Comparison of ENCODE assay signal across 7 mouse cellular contexts in the genomic region with DNA sequence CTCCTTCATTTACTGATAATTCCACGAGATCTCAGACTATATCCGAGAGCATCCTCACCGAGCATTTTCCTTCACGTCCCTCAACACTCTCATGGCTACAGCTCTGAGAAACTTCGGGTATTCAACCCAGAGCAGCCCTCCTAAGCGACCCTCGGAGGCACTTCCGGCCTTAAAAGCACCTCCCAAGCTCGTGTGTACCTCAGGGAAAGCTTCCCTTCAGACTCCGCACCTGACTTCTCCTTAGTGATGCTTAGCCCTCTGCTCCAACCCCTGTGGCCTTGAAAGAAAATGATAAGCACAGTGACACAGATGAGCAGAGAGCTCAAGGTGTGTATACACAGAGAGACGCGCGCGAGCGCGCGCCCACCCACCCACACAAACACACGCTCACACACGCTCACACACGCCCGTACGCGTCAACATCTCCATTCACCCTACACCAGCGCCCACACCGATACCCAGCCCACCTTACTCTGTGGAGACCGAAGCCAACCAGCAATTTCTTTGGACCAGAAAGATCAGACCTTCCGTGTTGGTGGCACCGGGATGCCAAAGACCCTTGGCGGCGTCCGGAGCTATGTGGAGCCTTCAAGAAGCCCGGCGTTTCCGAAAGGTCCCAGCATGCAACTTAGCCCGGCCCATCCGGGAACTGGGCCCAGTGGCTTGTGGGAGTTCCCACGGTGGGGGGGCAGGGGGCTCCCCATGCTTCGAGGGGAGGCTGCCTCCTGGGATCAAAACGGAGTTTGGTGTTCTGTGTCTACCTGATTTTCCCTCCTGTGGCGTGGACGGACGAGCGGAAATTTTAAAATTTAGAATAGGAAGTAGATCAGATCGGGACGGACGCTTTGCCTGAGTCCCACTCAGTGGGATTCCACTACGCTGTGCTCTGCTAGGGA. TPM values are rescaled to one million over a fixed set of nuclear protein-coding genes. Genes with fewer than 3 reads are reported as not detected.
A peak's percentile ranks its signal among the peaks of the same experiment; 100 is the strongest.
DNase-seq lines count a peak whose midpoint lies in the region; ATAC-seq lines count a peak whose summit lies in the region.

A gene (minus strand): TSS at position 567 of the 896 bp plus-strand sequence.

- H3K4me1 ChIP-seq in intestine, embryonic 14.5 days (replicated peaks; ENCODE audit: control insufficient read depth, insufficient read depth, low read length): peaks cover 5% of the 10 kb centered on the region

- WGBS in intestine, embryonic 14.5 days: under 1% methylated on average over 47 of the region's 47 CpGs

- H3K27me3 ChIP-seq in intestine, embryonic 14.5 days (replicated peaks; ENCODE audit: control insufficient read depth, insufficient read depth, low read length): no peaks in the 10 kb centered on the region

- intact Hi-C loops in left cerebral cortex, postnatal 14 days (cut with DNase I): no loop called here

- H3K36me3 ChIP-seq in intestine, embryonic 14.5 days (ENCODE audit: control insufficient read depth, insufficient read depth, low read length): peaks cover 10% of the 10 kb centered on the region

- DNase-seq in adrenal gland, adult (ENCODE audit: inconsistent age in 2 of 2, low spot score in 1 of 2): peak; percentile 81 to 95
- DNase-seq in embryo, embryonic 10.5 days (ENCODE audit: low spot score): peak; percentile 92
- DNase-seq in gastrocnemius, postnatal 25 days: peak; percentile 63
- peak; percentile 92 for DNase-seq in intestine, embryonic 14.5 days (ENCODE audit: low spot score)
- peak; percentile 63 to 80 for DNase-seq in left cerebral cortex, postnatal 14 days (ENCODE audit: low spot score in 2 of 2)
- DNase-seq in mesoderm, embryonic 11.5 days (ENCODE audit: low read depth, low spot score): peak; percentile 77
- DNase-seq in right cerebral cortex, postnatal 4 days: peak; percentile 80

- H3K4me2 ChIP-seq in intestine, embryonic 14.5 days (ENCODE audit: low read length): peak within 1 kb of the TSS; percentile 77

- peak within 1 kb of the TSS; percentile 78 for H3K4me3 ChIP-seq in intestine, embryonic 14.5 days (ENCODE audit: low read depth, low read length)

- H3K9ac ChIP-seq in intestine, embryonic 14.5 days (ENCODE audit: low read length): peak within 1 kb of the TSS; percentile 80

- 0 out of 2 replicates have a peak within 1 kb of the TSS, but pooled peaks have one; percentile 9 for H3K27ac ChIP-seq in intestine, embryonic 14.5 days (ENCODE audit: low read depth)

- ATAC-seq in intestine, embryonic 14.5 days (replicated peaks; ENCODE audit: low FRiP score, low TSS enrichment, low read depth): peak; percentile 93

- H3K9me3 ChIP-seq in intestine, embryonic 14.5 days (ENCODE audit: control insufficient read depth, low read length): no peaks in the 10 kb centered on the region

RNA-seq across cellular contexts. Expression of the gene that starts here (rescaled TPM):
- under 1 TPM; 0.38 to 0.46 TPM for total RNA-seq in gastrocnemius, postnatal 25 days (2021)
- 5.9 and 6.7 TPM in 2 replicates for polyA plus RNA-seq in intestine, embryonic 14.5 days (2014; fragmentation: Nextera tagmentation; extraction: Ambion mirVana)
- 1 to 10 TPM; 4.5 to 4.9 TPM for total RNA-seq in left cerebral cortex, postnatal 14 days (2021)

Comparison
In these comparisons a context has a peak if more than half of its experiments do, and no peak if none do; other contexts are left out.
1. Peak in every context shown above with its lines: DNase-seq, ATAC-seq, H3K4me3 ChIP-seq and H3K27ac ChIP-seq.
2. Peak in DNase-seq in gastrocnemius, postnatal 25 days; RNA of the gene not detected or under 1 TPM.